Mouse (Mus musculus) forebrain, embryonic 11.5 days (tissue): ENCODE measurements at regions not wholly inside any gene's neighbourhood (a gene's known extent, or its start where the extent isn't known, plus 50 kb on each side); places are given as distances from the start of the nearest gene placed in this dataset.
"Not testable (repeated sequence)": the region's sequence is repeated elsewhere in the genome, so short reads cannot be mapped to it uniquely, and the experiment has no call there.

ENCODE experiments used
- ATAC-seq: fragments of 200-750 bp; cut with Nextera tagmentation; replicated peaks from 2 replicates; pipeline ENCODE4 v1.8.0; 2017; ENCODE audit warnings: moderate TSS enrichment; ENCODE audit not compliant: low FRiP score
- DNase-seq: peaks from one replicate; pipeline ENCODE4 v3.0.0-alpha.2; 2017; ENCODE audit warnings: low spot score
- H3K27ac ChIP-seq: fragments of 300-500 bp; sonication (generic); 2 replicates; pipeline ENCODE4 v1.5.1; 2014; ENCODE audit warnings: low read depth, low read length
- H3K27me3 ChIP-seq: fragments of 300-500 bp; sonication (generic); 2 replicates; pipeline ENCODE4 v1.6.1; 2014; ENCODE audit warnings: mild to moderate bottlenecking, low read length, mixed read lengths; ENCODE audit not compliant: control insufficient read depth, insufficient read depth
- H3K36me3 ChIP-seq: fragments of 300-500 bp; sonication (generic); 2 replicates; pipeline ENCODE4 v1.6.1; 2014; ENCODE audit warnings: mild to moderate bottlenecking, low read length, moderate library complexity, mixed read lengths; ENCODE audit not compliant: control insufficient read depth, insufficient read depth
- H3K4me1 ChIP-seq: fragments of 300-500 bp; sonication (generic); replicated peaks from 2 replicates; pipeline ENCODE4 v1.6.1; 2014; ENCODE audit warnings: low read length, mixed read lengths; ENCODE audit not compliant: control insufficient read depth, insufficient read depth
- H3K4me2 ChIP-seq: fragments of 300-500 bp; sonication (generic); 2 replicates; pipeline ENCODE4 v1.6.1; 2014; ENCODE audit warnings: low read depth, mild to moderate bottlenecking, low read length, moderate library complexity, mixed read lengths; ENCODE audit not compliant: severe bottlenecking
- H3K4me3 ChIP-seq: fragments of 300-500 bp; sonication (generic); 2 replicates; pipeline ENCODE4 v1.5.1; 2014; ENCODE audit warnings: low read depth, low read length
- H3K9ac ChIP-seq: fragments of 300-500 bp; sonication (generic); 2 replicates; pipeline ENCODE4 v1.6.1; 2014; ENCODE audit warnings: low read length
- H3K9me3 ChIP-seq: fragments of 300-500 bp; sonication (generic); 2 replicates; pipeline ENCODE4 v1.6.1; 2016; ENCODE audit warnings: low read length, mixed read lengths; ENCODE audit not compliant: control insufficient read depth
- WGBS: fragments of 180-500 bp; shearing (Covaris S2); extraction: QIAGEN DNeasy Blood & Tissue Kit; methylation state at CpG from one replicate; pipeline ENCODE4 v1.1.7; 2014; 5-methylcytosine and 5-hydroxymethylcytosine counted together

GRCm38 (mm10) chr17:53778411-53778810, 67.7 kb downstream of the Sult1c2 start:
- DNase-seq, H3K27me3 ChIP-seq, ATAC-seq, H3K9me3 ChIP-seq, H3K9ac ChIP-seq, H3K4me3 ChIP-seq, H3K27ac ChIP-seq, H3K4me1 ChIP-seq, H3K36me3 ChIP-seq, H3K4me2 ChIP-seq: not testable (repeated sequence)
- WGBS = 88% methylated on average over 2 of the region's 2 CpGs

- Histone ChIP-seq H3K36me3 (no peaks in the 10 kb centered on the region), H3K27ac (no peak overlapping the region), H3K4me2 (no peak overlapping the region), H3K4me1 (no peaks in the 10 kb centered on the region), H3K9ac (no peak overlapping the region), H3K4me3 (no peak overlapping the region), H3K27me3 (no peaks in the 10 kb centered on the region), H3K9me3 (no peaks in the 10 kb centered on the region)
- DNase-seq (no peak), ATAC-seq (no peak)
Measured at GRCm38 (mm10) chr17:53760911-53761310, 71.8 kb upstream of the Sgo1 start.

- 94% methylated on average over 17 of the region's 17 CpGs for WGBS
- Histone ChIP-seq H3K36me3 (no peaks in the 10 kb centered on the region), H3K9ac (no peak overlapping the region), H3K4me2 (no peak overlapping the region), H3K9me3 (no peaks in the 10 kb centered on the region), H3K27ac (no peak overlapping the region), H3K4me3 (no peak overlapping the region), H3K4me1 (no peaks in the 10 kb centered on the region), H3K27me3 (no peaks in the 10 kb centered on the region)
- no peak for DNase-seq
- 0 out of 2 replicates have a peak, but pooled peaks have one; percentile 18 for ATAC-seq
Measured at GRCm38 (mm10) chr17:53745950-53746469, 56.9 kb upstream of the Sgo1 start.
